Mouse (Mus musculus): Measurements from ENCODE around the gene Ifi211. TPM values are rescaled to one million over a fixed set of nuclear protein-coding genes. Genes with fewer than 3 reads are reported as not detected.
"Not testable (repeated sequence)": the region's sequence is repeated elsewhere in the genome, so short reads cannot be mapped to it uniquely, and the experiment has no call there.

The Ifi211 gene
- total RNA-seq, 2 experiments from 2014 or later, result 0.17 TPM; not detected in 1

- intact Hi-C loops (cut with DNase I), result not testable (repeated sequence)
These were observed 32.7 kb downstream of the Ifi211 start for GRCm38 (mm10) chr1:173880004-173880666.

GRCm38 (mm10) chr1:173879225-173879987 is 33.4 kb downstream of the Ifi211 start:
- DNase-seq (ENCODE audit: low spot score in 2 of 2); intact Hi-C loops (cut with DNase I): not testable (repeated sequence)

More at GRCm38 (mm10) chr1:173880004-173880666, 32.7 kb downstream of the Ifi211 start:
- DNase-seq (ENCODE audit: low spot score in 2 of 2), result not testable (repeated sequence)

- DNase-seq (ENCODE audit: low spot score in 2 of 2); intact Hi-C loops (cut with DNase I): not testable (repeated sequence)
These were observed 34.6 kb downstream of the Ifi211 start for GRCm38 (mm10) chr1:173878264-173878663.

GRCm38 (mm10) chr1:173877125-173877524 is 35.7 kb downstream of the Ifi211 start:
- DNase-seq (ENCODE audit: low spot score in 2 of 2); intact Hi-C loops (cut with DNase I): not testable (repeated sequence)

- intact Hi-C loops (cut with DNase I); DNase-seq (ENCODE audit: low spot score in 2 of 2): not testable (repeated sequence)
These were observed 44.3 kb downstream of the Ifi211 start for GRCm38 (mm10) chr1:173868586-173868985.

- no peak for DNase-seq (ENCODE audit: low spot score in 2 of 2)
- intact Hi-C loops (cut with DNase I), result no loop called here
These were observed 46.3 kb downstream of the Ifi211 start for GRCm38 (mm10) chr1:173866504-173866903.

GRCm38 (mm10) chr1:173853711-173854110 is 59.1 kb downstream of the Ifi211 start:
- not testable (repeated sequence) for DNase-seq (ENCODE audit: low spot score in 2 of 2)
- intact Hi-C loops (cut with DNase I), result loop anchor here (10.0 kb wide), 1 partner anchor 251 kb away; no protein-coding TSS in a partner anchor

GRCm38 (mm10) chr1:173852853-173853252 is 60.0 kb downstream of the Ifi211 start:
- intact Hi-C loops (cut with DNase I), result loop anchor here (10.0 kb wide), 1 partner anchor 252 kb away; no protein-coding TSS in a partner anchor

More at GRCm38 (mm10) chr1:173852853-173853252, 60.0 kb downstream of the Ifi211 start:
- not testable (repeated sequence) for DNase-seq (ENCODE audit: low spot score in 2 of 2)

Other genes with a start within 250 kb of the Ifi211 start
- gene Ifi208, start 239.4 kb downstream of the Ifi211 start, total RNA-seq (2021), result not detected
- under 1 TPM; 0.15 to 0.18 TPM for gene Ifi207, start 171.3 kb downstream of the Ifi211 start, total RNA-seq (2021)
- under 1 TPM in 1 of 2 experiments, not detected in 1; 0.25 TPM for gene Ifi204, start 146.1 kb downstream of the Ifi211 start, total RNA-seq (2021)
- 1 to 10 TPM in 1 of 2 experiments, under 1 TPM in 1; 0.97 to 1.3 TPM for gene Mndal, start 29.4 kb upstream of the Ifi211 start, total RNA-seq (2021)
- under 1 TPM; 0.39 to 0.62 TPM for gene Ifi203, start 29.6 kb upstream of the Ifi211 start, total RNA-seq (2021)
- gene Ifi202b, start 69.7 kb upstream of the Ifi211 start, total RNA-seq (2021), result not detected
- not detected for gene Ifi205, start 118.8 kb upstream of the Ifi211 start, total RNA-seq (2021)
- not detected for gene Olfr433, start 127.7 kb upstream of the Ifi211 start, total RNA-seq (2021)
- gene Olfr432, start 136.2 kb upstream of the Ifi211 start, total RNA-seq (2021), result not detected
- not detected for gene Olfr430, start 153.6 kb upstream of the Ifi211 start, total RNA-seq (2021)
- not detected for gene Olfr429, start 171.3 kb upstream of the Ifi211 start, total RNA-seq (2021)
- not detected for gene Olfr427, start 183.8 kb upstream of the Ifi211 start, total RNA-seq (2021)
- gene Olfr231, start 208.1 kb upstream of the Ifi211 start, total RNA-seq (2021), result not detected
- not detected for gene Olfr424, start 218.5 kb upstream of the Ifi211 start, total RNA-seq (2021)
- not detected for gene Olfr420, start 242.6 kb upstream of the Ifi211 start, total RNA-seq (2021)

Data from left cerebral cortex, postnatal 36 days (tissue).